Mouse (Mus musculus) cerebellum, adult 2 months (tissue): Measurements from ENCODE around the gene Angpt4.

Source experiments
- CTCF ChIP-seq: fragments of 200-500 bp; IDR thresholded peaks from 2 replicates; pipeline ENCODE4 v1.5.1; 2011; ENCODE audit warnings: low read depth, mild to moderate bottlenecking, control low read depth, low read length, moderate library complexity, borderline replicate concordance; ENCODE audit not compliant: insufficient read depth
- POLR2A ChIP-seq: fragments of 200-500 bp; IDR thresholded peaks from 2 replicates; pipeline ENCODE4 v1.6.1; 2011; ENCODE audit warnings: low read length, control low read depth, borderline replicate concordance; ENCODE audit not compliant: insufficient read depth

DNA sequence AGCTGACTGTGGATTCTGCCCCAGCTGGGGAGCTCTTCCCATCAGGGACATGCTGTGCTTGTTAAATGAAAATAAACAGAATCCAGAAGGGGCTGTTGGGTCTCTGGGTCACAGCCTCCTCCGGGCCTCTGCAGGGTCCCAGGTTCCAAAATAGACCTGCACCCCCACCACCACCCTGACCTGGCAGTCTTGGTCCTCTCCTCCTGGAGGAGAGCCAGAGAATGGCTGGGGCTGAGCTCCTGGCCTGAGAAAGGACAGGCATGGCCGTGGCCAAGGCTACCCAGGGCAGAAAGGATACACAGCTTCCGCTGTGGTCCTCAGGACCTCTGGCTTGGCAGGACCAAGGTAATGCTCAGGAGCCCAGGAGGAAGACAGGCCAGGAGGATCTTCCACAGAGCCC is 6.4 kb upstream of the Angpt4 start:
- TF ChIP-seq CTCF (no peak), POLR2A (no peak)
